Mouse (Mus musculus): ENCODE data around the gene Ttc12.

Ttc12 gene

DNA sequence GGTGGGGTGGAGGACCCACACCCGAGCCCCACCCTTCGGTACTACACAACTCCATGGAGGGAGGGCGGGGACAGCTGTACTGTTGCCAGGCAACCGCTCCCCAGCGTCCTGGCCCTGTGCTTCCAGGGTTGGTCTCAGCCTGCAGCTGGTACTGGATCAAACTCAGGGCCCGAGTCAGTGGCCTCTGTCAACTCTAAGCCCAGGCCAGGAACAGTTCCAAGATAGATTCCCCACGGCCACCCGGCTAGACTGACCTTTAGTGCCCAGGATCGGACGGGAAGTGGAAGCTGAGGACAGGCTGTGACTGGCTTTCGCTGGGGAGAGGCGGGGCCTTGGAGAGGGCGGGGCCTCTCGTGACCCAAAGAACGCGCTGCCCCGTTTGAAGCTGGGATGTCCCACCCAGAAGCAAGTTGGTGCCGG lies at the start of gene Ttc12:
Gene Ttc12, minus strand, starts transcription at position 334 of the 420 bp plus-strand sequence.
- in situ Hi-C loops (cut with MboI, MseI), result loop anchor here (5.0 to 25.0 kb wide), 5 partner anchors 239 to 1101 kb away; partner anchors contain the start of gene Htr3b (in 1 of the 2)

DNA sequence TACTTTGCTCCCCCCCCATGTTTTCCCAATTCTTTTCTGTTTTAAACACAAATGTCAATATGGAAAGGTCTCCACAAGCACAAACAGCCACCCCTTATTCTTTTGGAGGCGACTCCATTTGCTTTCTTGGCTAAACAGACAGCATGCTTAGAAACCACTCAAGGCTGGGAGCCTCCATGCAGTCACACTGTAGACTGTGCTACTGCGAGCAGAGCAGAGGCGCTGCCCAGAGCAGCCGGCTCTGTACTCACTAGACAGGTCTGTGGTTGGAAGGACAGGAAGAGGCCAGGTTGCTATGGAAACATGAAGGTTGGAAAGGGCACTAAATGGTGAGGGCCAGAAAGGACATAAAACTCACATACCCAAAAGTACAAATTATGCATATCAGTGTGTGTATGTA lies 48.9 kb upstream of the Ttc12 start:
- in situ Hi-C loops (cut with MboI, MseI), result loop anchor here in 1 of 2 experiments (10.0 kb wide), 1 partner anchor 310 kb away; no protein-coding TSS in a partner anchor

DNA sequence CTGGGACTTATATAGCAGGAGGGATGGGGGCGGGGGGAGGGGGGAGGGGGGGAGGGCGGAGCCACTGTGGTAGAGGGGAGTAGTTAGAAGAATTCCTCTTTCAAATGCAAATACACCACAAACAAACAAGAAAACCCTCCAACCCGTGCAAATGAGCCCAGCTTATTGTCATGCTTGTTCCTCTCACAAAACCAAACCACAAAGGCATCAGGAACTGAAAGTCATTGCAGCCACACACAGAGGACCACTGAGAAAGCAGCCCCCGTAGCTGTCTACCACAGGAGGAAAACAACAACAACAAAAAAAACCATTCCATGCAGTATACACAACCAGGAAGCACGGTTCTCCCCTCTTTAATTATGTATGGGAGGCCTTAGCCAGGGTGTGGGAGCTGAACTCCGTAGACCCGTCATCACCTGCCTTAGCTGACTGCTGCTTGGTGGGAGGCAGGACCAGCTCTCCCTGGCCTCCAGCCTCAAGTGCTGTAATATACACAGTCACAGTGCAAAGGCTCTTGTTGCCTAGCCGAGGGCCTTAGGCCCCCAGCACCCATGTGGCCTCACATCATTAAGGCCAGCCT lies 48.0 kb upstream of the Ttc12 start:
- in situ Hi-C loops (cut with MboI, MseI), result loop anchor here in 1 of 2 experiments (10.0 kb wide), 1 partner anchor 311 kb away; no protein-coding TSS in a partner anchor

DNA sequence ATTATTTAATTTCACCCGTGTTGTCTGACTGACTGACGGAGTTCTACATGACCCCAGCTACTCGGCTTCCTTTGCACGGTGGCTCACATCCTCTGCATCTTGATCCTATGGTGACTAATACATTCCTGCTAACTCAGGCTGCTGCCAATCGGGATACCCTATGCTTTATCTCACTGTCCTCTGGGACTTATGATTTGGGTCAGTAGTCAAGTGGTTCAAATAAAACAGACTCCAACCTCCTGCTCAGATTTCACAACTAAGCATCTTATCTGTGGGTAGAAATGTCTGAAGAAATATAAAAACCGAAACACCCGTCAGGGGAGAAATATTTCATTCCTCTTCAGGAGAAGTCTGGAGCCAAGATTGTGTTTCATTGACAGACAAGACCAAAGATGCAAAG lies 47.4 kb upstream of the Ttc12 start:
- in situ Hi-C loops (cut with MboI, MseI), result loop anchor here in 1 of 2 experiments (10.0 kb wide), 1 partner anchor 311 kb away; no protein-coding TSS in a partner anchor

DNA sequence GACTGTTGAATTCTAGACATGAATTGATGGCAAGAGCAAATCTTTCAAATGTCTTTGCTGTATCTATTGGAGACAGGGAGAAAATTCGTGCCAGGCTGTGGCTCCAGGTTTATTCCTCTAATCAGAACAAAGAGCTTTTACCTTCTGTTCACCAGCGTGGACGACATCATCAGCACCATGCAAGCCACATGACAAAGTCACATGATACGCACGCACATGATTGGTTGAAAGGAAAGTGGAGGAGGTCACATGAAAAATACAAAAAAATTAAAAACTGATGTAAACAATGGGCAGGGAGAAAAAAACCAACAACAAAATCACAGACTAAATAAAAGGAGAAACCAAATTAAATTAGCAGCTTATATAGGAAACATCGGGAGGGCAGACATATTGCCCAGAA lies 45.8 kb upstream of the Ttc12 start:
- in situ Hi-C loops (cut with MboI, MseI), result loop anchor here in 1 of 2 experiments (10.0 kb wide), 1 partner anchor 313 kb away; no protein-coding TSS in a partner anchor

DNA sequence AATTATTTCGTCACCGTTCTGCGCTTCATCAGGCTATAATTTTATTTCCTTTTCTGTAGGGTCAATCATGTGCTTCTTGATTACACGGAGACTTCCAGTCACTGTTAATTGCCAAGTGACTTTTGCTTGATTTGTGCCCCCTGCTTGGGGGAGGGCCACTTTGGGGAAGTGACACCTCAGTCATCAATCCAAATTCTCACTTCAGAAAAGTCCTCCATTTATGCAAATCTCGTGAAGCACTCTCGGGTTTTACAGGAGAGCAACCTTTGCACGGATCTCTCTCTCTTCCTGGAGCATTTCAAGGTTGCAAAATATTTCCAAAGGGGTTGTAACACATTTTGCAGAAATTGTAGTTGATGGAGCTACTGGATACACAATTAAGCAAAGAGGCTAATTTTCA lies 45.2 kb upstream of the Ttc12 start:
- in situ Hi-C loops (cut with MboI, MseI), result loop anchor here in 1 of 2 experiments (10.0 kb wide), 1 partner anchor 314 kb away; no protein-coding TSS in a partner anchor

DNA sequence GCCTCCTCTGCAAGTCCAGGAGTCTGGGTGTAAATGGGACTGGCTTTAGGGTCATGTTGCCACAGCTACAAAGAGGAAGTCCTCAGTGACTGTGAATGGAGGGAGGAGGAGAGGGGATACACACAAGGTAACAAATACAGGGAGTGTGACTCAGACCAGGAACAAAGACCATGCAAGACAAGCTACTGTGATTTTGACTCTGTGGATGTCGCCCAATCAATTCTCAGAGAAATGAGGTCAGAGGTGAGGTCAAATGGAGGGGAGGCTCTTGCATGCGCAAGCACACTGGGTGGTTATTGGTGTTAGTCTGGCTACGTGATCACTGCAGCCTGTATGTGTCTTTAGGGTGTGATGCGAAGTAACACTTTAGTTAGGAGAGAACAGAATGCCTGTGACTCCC lies 44.7 kb upstream of the Ttc12 start:
- in situ Hi-C loops (cut with MboI, MseI), result loop anchor here in 1 of 2 experiments (10.0 kb wide), 1 partner anchor 314 kb away; no protein-coding TSS in a partner anchor

DNA sequence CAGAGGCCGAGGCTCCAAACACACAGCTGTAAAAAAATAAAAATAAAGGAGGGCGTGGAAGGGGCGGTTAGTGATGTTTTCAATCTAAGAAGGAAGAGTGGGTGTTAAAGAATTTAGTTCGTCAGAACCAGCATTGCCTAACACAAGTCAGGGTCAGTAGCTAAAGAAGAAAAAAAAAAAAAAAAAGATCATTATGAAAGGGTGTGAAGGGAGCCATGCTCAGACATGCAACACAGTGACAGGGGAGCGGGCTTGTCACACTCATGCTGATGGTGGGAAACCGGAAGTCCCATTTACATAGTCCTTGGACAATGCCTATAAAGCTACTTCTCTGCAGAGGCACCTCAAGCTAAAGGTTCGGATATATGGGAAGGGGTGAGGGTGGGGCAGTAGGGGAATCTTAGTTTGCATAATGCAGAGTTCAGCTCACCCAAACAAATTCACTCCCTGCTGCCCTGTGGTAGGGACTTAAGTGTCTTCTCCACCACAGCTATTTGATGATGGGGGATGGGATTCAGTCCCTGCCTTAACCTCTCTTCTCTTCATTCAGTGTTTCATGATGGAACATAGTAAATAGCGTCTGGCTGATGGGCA lies 43.4 kb upstream of the Ttc12 start:
- in situ Hi-C loops (cut with MboI, MseI), result no loop called here

DNA sequence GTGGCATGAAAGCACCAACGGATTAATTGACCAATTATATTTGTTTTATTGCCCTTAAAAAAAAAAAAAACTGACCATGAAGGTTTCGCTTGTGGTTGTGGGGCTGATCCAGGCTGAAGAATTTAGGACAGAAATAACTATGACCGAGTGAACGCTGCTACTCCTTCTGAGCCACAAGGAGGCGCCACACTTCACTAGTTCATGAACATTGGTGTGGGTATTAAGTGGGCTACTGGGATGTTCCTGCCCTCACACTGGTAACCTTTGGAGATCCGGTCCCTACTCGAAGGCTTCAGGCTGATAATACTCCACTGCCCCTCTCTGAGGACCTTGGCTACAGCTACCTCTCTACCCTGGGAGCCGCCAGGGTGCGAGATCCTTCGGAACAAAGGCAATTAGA lies 42.9 kb upstream of the Ttc12 start:
- in situ Hi-C loops (cut with MboI, MseI), result no loop called here

DNA sequence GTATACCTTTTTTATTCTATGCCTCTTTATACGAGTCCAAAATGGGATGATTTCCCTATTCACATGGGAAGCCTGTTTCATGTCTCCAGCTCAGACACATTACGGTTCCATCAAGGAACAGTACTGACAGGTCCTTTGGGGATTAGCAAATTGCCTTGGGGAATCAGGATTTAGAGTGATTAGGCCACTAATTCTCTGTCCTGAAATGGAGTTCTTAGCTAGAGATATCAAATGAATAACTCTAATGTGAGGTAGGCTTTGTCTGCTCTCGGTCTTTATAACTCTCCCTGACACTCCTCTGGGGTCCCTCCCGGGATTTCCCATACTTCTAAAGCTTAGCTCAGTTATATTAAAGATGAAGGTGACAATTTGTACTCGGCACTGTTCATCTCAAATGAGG lies 42.0 kb upstream of the Ttc12 start:
- in situ Hi-C loops (cut with MboI, MseI), result no loop called here

DNA sequence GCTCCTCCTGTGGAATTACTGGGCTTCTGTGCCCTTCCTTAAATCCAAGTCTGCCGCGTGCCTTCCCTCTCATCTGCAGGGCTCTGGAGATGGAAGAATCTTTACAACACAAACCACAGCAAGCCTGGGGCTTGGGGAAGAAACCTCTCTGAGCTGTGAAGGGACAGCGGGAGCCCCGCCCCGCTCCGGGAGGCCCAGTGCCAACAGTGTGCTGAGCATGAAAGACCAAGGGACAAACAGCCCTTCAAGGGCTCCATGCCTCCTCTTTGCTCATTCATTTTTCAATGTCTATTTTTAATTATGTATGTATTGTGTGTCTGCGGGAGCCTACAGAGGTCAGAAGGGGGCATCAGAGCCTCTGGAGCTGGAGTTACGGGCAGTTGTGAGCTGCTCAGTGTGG lies 41.3 kb upstream of the Ttc12 start:
- in situ Hi-C loops (cut with MboI, MseI), result no loop called here

DNA sequence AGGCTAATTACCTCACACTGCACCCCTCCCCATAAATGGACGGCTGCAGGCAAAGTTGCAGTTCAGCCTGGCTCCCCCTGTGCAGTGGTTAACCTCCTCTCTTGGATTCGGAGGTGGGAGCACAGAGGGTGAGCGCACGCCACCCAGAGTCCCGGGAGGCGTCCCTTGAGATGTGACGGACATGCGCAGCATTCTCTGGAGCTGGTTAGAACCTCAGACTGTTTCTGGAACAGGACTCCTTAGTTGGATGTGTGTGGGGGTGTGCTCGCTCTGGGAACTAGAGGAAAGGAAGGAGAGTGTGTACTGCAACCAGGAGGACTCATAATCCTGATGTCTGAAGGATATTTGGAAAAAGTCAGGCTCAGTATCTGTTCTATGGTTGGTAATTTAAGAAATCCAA lies 38.7 kb upstream of the Ttc12 start:
- in situ Hi-C loops (cut with MboI, MseI), result no loop called here

DNA sequence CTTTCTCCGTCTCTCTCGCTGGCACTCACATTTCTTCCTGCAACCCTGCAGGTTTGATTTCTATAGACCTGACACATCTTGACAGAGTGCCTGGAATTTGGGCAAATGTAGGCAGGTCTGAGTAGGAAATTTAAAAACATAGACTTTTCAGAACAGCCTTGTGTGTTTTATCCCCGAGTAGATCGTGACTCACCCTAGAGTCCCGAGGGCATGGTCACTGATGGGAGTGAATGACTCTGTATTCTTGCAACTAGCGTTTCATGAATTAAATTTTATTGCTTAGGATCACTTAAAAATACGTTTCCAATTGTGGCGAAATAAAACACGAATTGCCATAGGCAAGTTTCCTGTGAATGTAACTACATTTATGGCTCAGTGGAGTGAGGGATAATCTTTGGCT lies 37.9 kb upstream of the Ttc12 start:
- in situ Hi-C loops (cut with MboI, MseI), result no loop called here

DNA sequence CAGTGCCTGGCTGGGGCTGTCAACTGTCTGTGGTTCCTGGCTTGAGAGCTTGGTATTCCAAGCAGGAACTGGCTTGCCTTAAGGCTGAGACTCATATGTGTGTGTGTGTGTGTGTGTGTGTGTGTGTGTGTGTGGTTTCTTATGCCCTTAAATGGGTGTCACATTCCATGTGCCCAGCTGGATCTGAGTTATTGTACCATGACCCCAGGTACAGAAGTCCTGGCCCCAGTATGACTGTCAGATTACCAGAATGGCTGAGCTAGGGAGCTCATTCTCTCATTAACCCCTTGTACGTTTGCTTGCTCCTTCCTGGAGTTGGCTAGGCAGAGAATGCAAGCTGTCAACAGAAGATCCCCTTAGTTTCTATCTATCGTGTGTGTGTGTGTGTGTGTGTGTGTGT lies 28.3 kb upstream of the Ttc12 start:
- in situ Hi-C loops (cut with MboI, MseI), result loop anchor here in 1 of 2 experiments (10.0 kb wide), 1 partner anchor 1270 kb away; no protein-coding TSS in a partner anchor

DNA sequence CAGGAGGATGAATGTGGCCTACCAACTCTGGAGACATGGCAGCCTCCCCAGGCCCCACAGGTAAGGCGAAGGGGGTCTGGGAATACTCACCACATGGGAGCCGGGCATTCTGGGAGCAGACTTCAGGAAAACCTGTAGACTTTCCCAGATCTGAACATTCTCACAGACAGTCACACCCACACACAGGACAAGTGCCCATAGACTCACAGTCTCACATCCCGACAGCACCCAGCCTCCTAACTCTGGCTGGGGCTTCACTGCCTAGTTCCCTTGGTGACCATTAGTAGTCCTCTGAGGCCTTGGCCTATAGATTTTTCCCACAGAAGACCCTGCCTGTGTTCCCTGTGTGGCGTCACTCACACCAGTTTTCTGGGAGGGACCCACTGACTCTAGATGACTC lies 24.6 kb upstream of the Ttc12 start:
- in situ Hi-C loops (cut with MboI, MseI), result loop anchor here in 1 of 2 experiments (10.0 kb wide), 1 partner anchor 1274 kb away; no protein-coding TSS in a partner anchor

DNA sequence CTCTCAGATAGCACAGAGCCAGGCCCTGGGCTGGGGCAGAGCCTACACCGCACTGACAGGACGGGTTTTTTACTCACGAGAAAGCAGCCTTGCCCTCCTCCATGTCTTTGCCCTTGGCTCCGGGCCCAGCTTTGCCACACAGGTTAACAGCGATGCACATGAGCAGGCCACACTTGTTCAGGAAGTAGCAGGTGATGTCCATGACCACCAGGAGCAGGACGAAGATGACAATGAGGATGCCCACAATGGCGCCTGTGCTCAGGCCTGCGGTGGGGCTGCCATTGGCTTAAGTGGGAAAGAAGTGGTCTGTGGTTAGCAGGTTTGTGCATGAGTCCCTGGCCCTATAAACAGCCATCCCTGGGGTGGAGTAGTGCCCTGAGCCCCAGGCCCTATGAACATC lies 23.6 kb upstream of the Ttc12 start:
- in situ Hi-C loops (cut with MboI, MseI), result loop anchor here in 1 of 2 experiments (10.0 kb wide), 1 partner anchor 1275 kb away; no protein-coding TSS in a partner anchor

DNA sequence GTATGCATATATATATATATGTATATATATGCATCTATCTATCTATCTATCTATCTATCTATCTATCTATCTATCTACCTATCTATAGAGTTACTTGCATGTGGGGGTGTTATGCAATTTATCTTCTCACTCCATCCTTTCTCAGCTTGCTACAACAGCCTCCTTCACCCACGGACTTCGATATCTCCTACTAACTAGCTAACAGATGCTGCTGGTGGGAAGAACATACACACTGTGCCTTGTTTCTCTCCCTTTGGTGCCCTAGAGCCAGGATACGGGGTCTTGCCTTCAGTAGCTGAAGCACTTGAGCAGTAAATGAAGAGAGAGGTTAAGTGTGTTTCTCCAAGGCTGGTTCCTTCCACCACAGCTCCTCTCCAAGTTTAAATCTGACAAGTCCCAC lies 23.1 kb upstream of the Ttc12 start:
- in situ Hi-C loops (cut with MboI, MseI), result no loop called here

DNA sequence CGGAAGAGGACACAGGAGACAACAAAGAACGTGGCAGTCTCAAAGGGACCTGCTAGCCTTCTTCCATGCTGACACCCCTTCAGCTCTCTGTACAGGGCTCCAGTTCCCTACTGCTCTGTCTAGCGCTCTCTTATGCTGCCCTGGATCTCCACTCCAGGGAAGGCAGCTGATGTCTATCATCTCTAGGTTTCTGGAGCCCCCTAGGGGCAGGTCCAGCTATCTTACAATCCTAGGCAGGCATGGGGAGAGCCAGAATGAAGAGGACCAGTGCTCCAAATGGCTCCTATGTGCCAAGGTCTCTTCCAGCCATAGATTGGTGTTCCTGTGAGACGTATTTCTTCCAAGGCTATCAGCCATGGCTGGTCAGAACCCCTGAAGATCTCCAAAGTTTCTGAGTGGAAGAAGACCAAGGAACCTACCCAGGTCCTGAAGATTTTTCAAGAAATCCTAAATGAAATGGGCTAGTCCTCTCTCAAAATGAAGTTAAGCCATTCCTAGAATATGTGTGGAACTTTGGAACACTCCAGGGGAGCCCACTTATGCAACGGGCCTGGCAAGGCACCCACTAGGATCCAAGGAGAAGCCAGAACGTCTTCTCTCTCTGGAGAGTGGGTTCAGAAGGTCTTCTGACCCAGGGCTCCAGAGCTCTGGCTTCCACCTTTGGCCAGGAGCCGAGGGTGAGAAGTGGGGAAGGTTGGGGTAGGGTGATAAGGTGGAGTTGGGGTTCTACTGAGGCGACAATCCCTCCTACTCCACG lies 22.0 kb upstream of the Ttc12 start:
- in situ Hi-C loops (cut with MboI, MseI), result no loop called here

DNA sequence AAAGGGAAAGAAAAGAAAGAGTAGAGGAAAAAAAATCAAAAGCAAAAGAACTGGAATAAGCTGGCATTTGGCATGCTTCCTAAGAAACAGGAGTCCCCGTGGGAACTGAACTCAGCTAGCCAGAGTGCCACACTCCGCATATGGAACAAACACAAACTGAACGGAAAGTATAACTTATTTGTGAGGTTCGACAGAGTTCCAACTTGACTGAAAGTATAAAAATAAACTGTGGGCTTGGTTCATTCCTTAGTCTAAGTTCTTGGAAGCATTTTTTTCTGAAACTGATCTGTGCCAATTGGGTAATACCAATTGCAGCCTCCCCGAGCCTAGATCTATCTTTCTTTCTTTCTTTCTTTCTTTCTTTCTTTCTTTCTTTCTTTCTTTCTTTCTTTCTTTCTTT lies 18.6 kb upstream of the Ttc12 start:
- in situ Hi-C loops (cut with MboI, MseI), result no loop called here

DNA sequence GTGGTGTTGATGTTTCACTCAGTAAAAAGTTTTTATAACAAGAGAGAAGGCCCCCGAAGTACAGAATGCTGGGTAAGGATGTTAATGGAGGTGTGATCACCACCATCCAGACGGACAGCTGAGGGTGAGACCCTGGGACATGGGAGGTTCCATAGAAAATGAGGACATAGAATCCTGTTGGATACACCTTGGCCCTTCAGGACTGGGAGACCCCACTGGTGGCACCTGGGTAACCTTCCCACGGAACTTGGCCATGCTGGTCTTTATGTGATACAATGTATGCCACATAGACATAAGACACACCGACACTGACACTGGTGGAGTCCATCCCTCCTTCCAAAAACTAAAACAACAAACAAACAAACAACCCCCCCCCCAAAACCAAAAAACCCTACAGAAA lies 16.2 kb upstream of the Ttc12 start:
- in situ Hi-C loops (cut with MboI, MseI), result no loop called here

DNA sequence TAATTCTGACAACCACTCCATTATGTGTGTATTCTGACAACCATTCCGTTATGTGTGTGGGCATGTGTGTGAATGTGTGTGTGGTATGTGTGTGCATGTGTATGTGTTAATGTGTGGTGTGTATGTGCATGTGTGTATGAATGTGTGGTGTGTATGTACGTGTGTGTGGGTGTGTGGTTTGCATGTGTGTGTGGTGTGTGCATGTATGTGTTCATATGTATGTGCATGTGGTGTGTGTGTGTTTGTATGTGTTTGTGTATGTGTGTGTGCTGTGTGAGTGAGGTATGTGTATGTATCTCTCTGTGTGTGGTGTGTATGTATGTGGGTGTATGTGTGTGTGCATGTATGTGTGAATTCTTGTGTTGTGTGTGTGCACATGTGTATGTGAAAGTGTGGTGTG lies 13.9 kb upstream of the Ttc12 start:
- in situ Hi-C loops (cut with MboI, MseI), result loop anchor here (10.0 to 25.0 kb wide), 4 partner anchors 538 to 1087 kb away; partner anchors contain the start of gene Htr3b (in 1 of the 2)
